Mouse (Mus musculus) intestine, embryonic 16.5 days (tissue): ENCODE data around the gene Trim26. TPM values are rescaled to one million over a fixed set of nuclear protein-coding genes. Genes with fewer than 3 reads are reported as not detected.

Experiments
- ATAC-seq: fragments of 200-750 bp; cut with Nextera tagmentation; 2 replicates; pipeline ENCODE4 v1.8.0; 2017; ENCODE audit warnings: moderate TSS enrichment, moderate library complexity
- H3K27ac ChIP-seq: fragments of 300-500 bp; sonication (generic); 2 replicates; pipeline ENCODE4 v1.5.1; 2014; ENCODE audit warnings: mild to moderate bottlenecking, low read length
- H3K27me3 ChIP-seq: fragments of 300-500 bp; sonication (generic); replicated peaks from 2 replicates; pipeline ENCODE4 v1.6.1; 2014; ENCODE audit warnings: low read length, control low read depth, mixed read lengths; ENCODE audit not compliant: control insufficient read depth, insufficient read depth
- H3K36me3 ChIP-seq: fragments of 300-500 bp; sonication (generic); 2 replicates; pipeline ENCODE4 v1.6.1; 2014; ENCODE audit warnings: low read length, control low read depth; ENCODE audit not compliant: control insufficient read depth, insufficient read depth
- H3K4me1 ChIP-seq: fragments of 300-500 bp; sonication (generic); 2 replicates; pipeline ENCODE4 v1.6.1; 2014; ENCODE audit warnings: low read length, control low read depth, mixed read lengths; ENCODE audit not compliant: control insufficient read depth, insufficient read depth
- H3K4me2 ChIP-seq: fragments of 300-500 bp; sonication (generic); 2 replicates; pipeline ENCODE4 v1.6.1; 2014; ENCODE audit warnings: low read depth, low read length, control low read depth
- H3K4me3 ChIP-seq: fragments of 300-500 bp; sonication (generic); 2 replicates; pipeline ENCODE4 v1.5.1; 2014; ENCODE audit warnings: mild to moderate bottlenecking, low read length
- H3K9ac ChIP-seq: fragments of 300-500 bp; sonication (generic); 2 replicates; pipeline ENCODE4 v1.6.1; 2014; ENCODE audit warnings: low read depth, low read length
- H3K9me3 ChIP-seq: fragments of 300-500 bp; sonication (generic); 2 replicates; pipeline ENCODE4 v1.6.1; 2016; ENCODE audit warnings: low read length, control low read depth; ENCODE audit not compliant: control insufficient read depth
- WGBS: fragments of 180-500 bp; shearing (Covaris S2); extraction: QIAGEN DNeasy Blood & Tissue Kit; methylation state at CpG from one replicate; pipeline ENCODE4 v1.1.7; 2014; 5-methylcytosine and 5-hydroxymethylcytosine counted together
- polyA plus RNA-seq: library from polyadenylated mRNA; unstranded; fragments of >200 nt; fragmentation: Nextera tagmentation; extraction: Ambion mirVana; gene quantifications from 2 replicates; pipeline ENCODE4 v1.2.1, GENCODE M21; 2015

The Trim26 gene
- polyA plus RNA-seq, 1 experiment from 2014 or later: 36.5 TPM

- H3K4me3 ChIP-seq: no peak overlapping the region
- H3K36me3 ChIP-seq: no peaks in the 10 kb centered on the region
- H3K9ac ChIP-seq: no peak overlapping the region
- no peak overlapping the region for H3K27ac ChIP-seq
- no peaks in the 10 kb centered on the region for H3K9me3 ChIP-seq
- no peaks in the 10 kb centered on the region for H3K4me1 ChIP-seq
- no peak for ATAC-seq
- H3K27me3 ChIP-seq: no peaks in the 10 kb centered on the region
- 67% methylated on average over 2 of the region's 2 CpGs for WGBS
- H3K4me2 ChIP-seq: no peak overlapping the region
Measured at GRCm38 (mm10) chr17:36828488-36828887, 8.4 kb upstream of the Trim26 start.

DNA sequence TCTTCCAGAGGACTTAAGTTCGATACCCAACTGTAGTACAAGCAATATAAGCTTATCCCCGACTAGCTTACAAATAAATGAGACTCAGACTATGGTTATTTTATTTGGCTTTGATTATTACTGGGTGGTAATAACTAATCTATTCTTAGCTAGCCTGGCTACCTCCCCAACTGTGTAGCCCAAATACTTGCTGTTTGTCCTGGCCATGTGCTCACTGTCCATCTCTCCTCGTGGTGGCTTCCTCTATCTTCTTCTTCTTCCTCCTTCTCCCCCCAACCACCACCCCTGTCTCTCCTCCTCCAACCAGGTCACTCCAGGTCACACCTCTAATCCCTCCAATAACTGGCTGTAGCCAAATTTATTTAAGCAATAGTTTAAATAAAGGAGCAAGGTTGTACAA, 6.5 kb upstream of the Trim26 start:
- no peak for ATAC-seq
- no peak overlapping the region for H3K4me3 ChIP-seq
- H3K4me2 ChIP-seq: no peak overlapping the region
- H3K9me3 ChIP-seq: no peaks in the 10 kb centered on the region
- H3K27me3 ChIP-seq: no peaks in the 10 kb centered on the region; the same call in 1 of the 2 replicates
- no peaks in the 10 kb centered on the region for H3K4me1 ChIP-seq
- WGBS: 70% methylated on average over 3 of the region's 3 CpGs
- no peak overlapping the region for H3K9ac ChIP-seq
- no peak overlapping the region for H3K27ac ChIP-seq
- no peaks in the 10 kb centered on the region for H3K36me3 ChIP-seq

DNA sequence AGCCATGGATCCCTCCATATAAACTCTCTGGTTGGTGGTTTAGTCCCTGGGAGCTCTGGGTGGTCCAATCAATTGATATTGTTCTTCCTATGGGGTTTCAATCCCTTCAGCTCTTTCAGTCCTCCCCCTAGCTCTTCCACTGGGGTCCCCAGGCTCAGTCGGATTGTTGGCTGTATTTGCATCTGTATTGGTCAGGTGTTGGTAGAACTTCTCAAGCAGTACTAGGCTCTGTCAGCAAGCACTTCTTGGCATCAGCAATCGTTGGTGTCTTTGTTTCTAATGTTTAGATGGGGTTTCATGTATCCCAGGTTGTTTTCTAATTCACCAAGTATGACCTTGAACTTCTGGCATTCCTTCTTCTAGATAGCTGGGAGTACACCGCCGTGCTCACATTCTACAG, 4.2 kb upstream of the Trim26 start:
- no peaks in the 10 kb centered on the region for H3K36me3 ChIP-seq
- H3K4me3 ChIP-seq: no peak overlapping the region
- no peaks in the 10 kb centered on the region for H3K9me3 ChIP-seq
- H3K9ac ChIP-seq: no peak overlapping the region
- 63% methylated on average over 4 of the region's 4 CpGs for WGBS
- H3K4me2 ChIP-seq: no peak overlapping the region
- ATAC-seq: no peak
- no peak overlapping the region for H3K27ac ChIP-seq
- peaks cover 9% of the 10 kb centered on the region for H3K4me1 ChIP-seq
- H3K27me3 ChIP-seq: no peaks in the 10 kb centered on the region; the same call in 1 of the 2 replicates

GRCm38 (mm10) chr17:36835591-36836426, 1.1 kb upstream of the Trim26 start:
- peak overlapping the region; percentile 88 for H3K27ac ChIP-seq
- peak; percentile 52 for ATAC-seq
- H3K9me3 ChIP-seq: no peaks in the 10 kb centered on the region
- no peaks in the 10 kb centered on the region for H3K36me3 ChIP-seq
- no peaks in the 10 kb centered on the region; the same call in 1 of the 2 replicates for H3K27me3 ChIP-seq
- 24% methylated on average over 12 of the region's 12 CpGs for WGBS
- peak overlapping the region; percentile 74 for H3K4me2 ChIP-seq
- peaks cover 9% of the 10 kb centered on the region for H3K4me1 ChIP-seq
- H3K9ac ChIP-seq: peak overlapping the region; percentile 64; the same call in 1 of the 2 replicates
- H3K4me3 ChIP-seq: peak overlapping the region; percentile 76

GRCm38 (mm10) chr17:36836427-36836812, 514 bp upstream of the Trim26 start:
- peak; percentile 39 for ATAC-seq
- peak overlapping the region; percentile 88 for H3K27ac ChIP-seq
- 17% methylated on average over 3 of the region's 3 CpGs for WGBS
- H3K4me1 ChIP-seq: peaks cover 9% of the 10 kb centered on the region
- peak overlapping the region; percentile 74 for H3K4me2 ChIP-seq
- H3K27me3 ChIP-seq: no peaks in the 10 kb centered on the region; the same call in 1 of the 2 replicates
- peak overlapping the region; percentile 76 for H3K4me3 ChIP-seq
- no peaks in the 10 kb centered on the region for H3K9me3 ChIP-seq
- H3K36me3 ChIP-seq: no peaks in the 10 kb centered on the region
- peak overlapping the region; percentile 64 for H3K9ac ChIP-seq

DNA sequence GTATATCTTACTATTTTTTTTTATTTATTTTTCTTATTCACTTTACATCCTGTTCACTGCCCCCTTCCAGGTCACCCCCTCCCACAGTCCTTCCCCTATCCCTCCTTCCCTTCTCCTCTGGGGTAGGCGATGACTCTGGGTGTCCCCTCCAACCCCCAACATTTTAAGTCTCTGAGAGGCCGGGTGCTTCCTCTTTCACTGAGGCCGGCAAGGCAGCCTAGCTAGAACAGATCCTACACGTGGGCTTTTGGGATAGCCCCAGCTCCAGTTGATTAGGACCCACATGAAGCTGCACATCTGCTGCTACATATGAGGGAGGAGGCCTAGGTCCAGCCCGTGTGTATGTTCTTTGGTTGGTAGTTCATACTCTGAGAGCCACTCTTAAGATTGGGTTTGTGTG, 2.1 kb downstream of the Trim26 start:
- no peak overlapping the region for H3K4me3 ChIP-seq
- H3K27me3 ChIP-seq: no peaks in the 10 kb centered on the region
- no peak for ATAC-seq
- 83% methylated on average over 5 of the region's 5 CpGs for WGBS
- no peaks in the 10 kb centered on the region for H3K9me3 ChIP-seq
- no peak overlapping the region for H3K27ac ChIP-seq
- no peaks in the 10 kb centered on the region for H3K36me3 ChIP-seq
- H3K4me1 ChIP-seq: peaks cover 15% of the 10 kb centered on the region
- H3K4me2 ChIP-seq: no peak overlapping the region
- H3K9ac ChIP-seq: no peak overlapping the region

DNA sequence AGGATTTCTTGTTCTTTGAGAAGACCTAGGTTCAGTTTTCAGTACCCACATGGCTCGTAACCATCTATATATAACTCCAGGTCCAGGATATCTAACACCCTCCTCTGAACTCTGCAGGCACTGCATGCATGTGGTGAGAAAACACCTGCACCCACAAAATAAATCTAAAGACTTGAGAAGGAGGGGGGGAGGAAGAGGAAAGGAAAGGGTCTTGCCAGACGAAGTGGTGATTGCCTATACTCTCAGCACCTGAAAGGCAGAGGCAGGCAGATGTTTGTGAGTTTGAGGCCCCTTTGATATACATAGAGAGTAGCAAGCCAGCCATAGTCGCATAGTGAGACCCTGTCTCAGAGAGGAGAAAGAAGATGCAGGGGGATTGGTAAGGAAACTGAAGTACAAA, 3.0 kb downstream of the Trim26 start:
- 75% methylated on average over 3 of the region's 3 CpGs for WGBS
- ATAC-seq: no peak

GRCm38 (mm10) chr17:36840961-36841445, 4.1 kb downstream of the Trim26 start:
- no peaks in the 10 kb centered on the region for H3K9me3 ChIP-seq
- H3K4me1 ChIP-seq: peaks cover 16% of the 10 kb centered on the region
- H3K36me3 ChIP-seq: no peaks in the 10 kb centered on the region
- no peak for ATAC-seq
- no peaks in the 10 kb centered on the region for H3K27me3 ChIP-seq
- no peak overlapping the region for H3K4me2 ChIP-seq
- H3K9ac ChIP-seq: no peak overlapping the region
- H3K27ac ChIP-seq: no peak overlapping the region
- no peak overlapping the region for H3K4me3 ChIP-seq

More for the DNA sequence above, 3.0 kb downstream of the Trim26 start:
- Histone ChIP-seq H3K4me1 (peaks cover 19% of the 10 kb centered on the region), H3K9me3 (no peaks in the 10 kb centered on the region), H3K4me2 (no peak overlapping the region), H3K4me3 (no peak overlapping the region), H3K27me3 (no peaks in the 10 kb centered on the region), H3K27ac (no peak overlapping the region), H3K36me3 (no peaks in the 10 kb centered on the region), H3K9ac (no peak overlapping the region)

DNA sequence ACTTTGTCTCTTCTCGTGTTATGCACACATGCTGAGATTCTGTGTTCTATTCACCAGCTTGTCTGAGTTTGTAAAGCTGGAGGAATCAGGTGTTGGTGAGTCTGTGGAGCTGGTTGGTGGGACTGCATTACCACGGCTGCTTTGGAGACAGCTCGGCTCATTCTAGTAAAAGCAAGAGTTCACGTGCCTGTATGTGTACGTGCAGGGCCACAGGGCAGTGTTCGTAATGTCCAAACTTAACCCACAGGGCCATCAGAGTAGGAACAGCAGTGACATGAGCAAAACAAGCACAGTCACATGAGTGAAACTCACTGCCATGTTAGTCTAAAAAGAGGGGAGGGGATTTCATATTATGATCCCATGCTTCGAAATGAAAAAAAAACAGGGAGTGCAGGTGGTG, 6.8 kb downstream of the Trim26 start:
- no peak for ATAC-seq

More for the DNA sequence above, 6.8 kb downstream of the Trim26 start:
- no peaks in the 10 kb centered on the region for H3K9me3 ChIP-seq
- no peaks in the 10 kb centered on the region for H3K36me3 ChIP-seq
- H3K4me1 ChIP-seq: peaks cover 10% of the 10 kb centered on the region; the same call in 1 of the 2 replicates
- 81% methylated on average over 7 of the region's 7 CpGs for WGBS
- no peak overlapping the region for H3K4me2 ChIP-seq
- no peak overlapping the region for H3K4me3 ChIP-seq
- no peaks in the 10 kb centered on the region for H3K27me3 ChIP-seq
- H3K9ac ChIP-seq: no peak overlapping the region
- no peak overlapping the region for H3K27ac ChIP-seq
